Mouse (Mus musculus) embryonic facial prominence, embryonic 15.5 days (tissue): ENCODE measurements at regions not wholly inside any gene's neighbourhood (a gene's known extent, or its start where the extent isn't known, plus 50 kb on each side); places are given as distances from the start of the nearest gene placed in this dataset.
A peak's percentile ranks its signal among the peaks of the same experiment; 100 is the strongest.

Experiments used
- ATAC-seq: fragments of 200-750 bp; cut with Nextera tagmentation; 2 replicates; pipeline ENCODE4 v1.8.0; 2017; ENCODE audit warnings: low read depth, moderate TSS enrichment; ENCODE audit not compliant: insufficient number of reproducible peaks, low FRiP score, low TSS enrichment
- H3K27ac ChIP-seq: fragments of 300-500 bp; sonication (generic); replicated peaks from 2 replicates; pipeline ENCODE4 v1.5.1; 2015; ENCODE audit warnings: mild to moderate bottlenecking, inconsistent platforms
- H3K27me3 ChIP-seq: fragments of 300-500 bp; sonication (generic); 2 replicates; pipeline ENCODE4 v1.6.1; 2015; ENCODE audit warnings: inconsistent platforms
- H3K36me3 ChIP-seq: fragments of 300-500 bp; sonication (generic); 2 replicates; pipeline ENCODE4 v1.6.1; 2015; ENCODE audit warnings: mild to moderate bottlenecking, inconsistent platforms
- H3K4me1 ChIP-seq: fragments of 300-500 bp; sonication (generic); 2 replicates; pipeline ENCODE4 v1.6.1; 2015; ENCODE audit warnings: inconsistent platforms
- H3K4me2 ChIP-seq: fragments of 300-500 bp; sonication (generic); replicated peaks from 2 replicates; pipeline ENCODE4 v1.6.1; 2015; ENCODE audit warnings: mild to moderate bottlenecking, inconsistent platforms
- H3K4me3 ChIP-seq: fragments of 300-500 bp; sonication (generic); replicated peaks from 2 replicates; pipeline ENCODE4 v1.5.1; 2015; ENCODE audit warnings: mild to moderate bottlenecking, inconsistent platforms
- H3K9ac ChIP-seq: fragments of 300-500 bp; sonication (generic); 2 replicates; pipeline ENCODE4 v1.6.1; 2015; ENCODE audit warnings: inconsistent platforms
- H3K9me3 ChIP-seq: fragments of 300-500 bp; sonication (generic); replicated peaks from 2 replicates; pipeline ENCODE4 v1.6.1; 2016; ENCODE audit warnings: inconsistent platforms
- WGBS: fragments of 180-500 bp; shearing (Covaris S2); methylation state at CpG from one replicate; pipeline ENCODE4 v1.1.7; 2015; 5-methylcytosine and 5-hydroxymethylcytosine counted together

GRCm38 (mm10) chr9:96419151-96419550, 54.9 kb upstream of the Atp1b3 start:
- WGBS, result 88% methylated on average over 5 of the region's 5 CpGs
- H3K9ac ChIP-seq, result no peak overlapping the region
- no peaks in the 10 kb centered on the region for H3K27me3 ChIP-seq
- H3K4me3 ChIP-seq, result no peak overlapping the region
- 0 out of 2 replicates have a peak, but pooled peaks cover 6% of the 10 kb centered on the region for H3K4me1 ChIP-seq
- no peak overlapping the region for H3K27ac ChIP-seq
- H3K4me2 ChIP-seq, result no peak overlapping the region
- no peaks in the 10 kb centered on the region for H3K36me3 ChIP-seq
- no peak for ATAC-seq
- no peaks in the 10 kb centered on the region for H3K9me3 ChIP-seq

- peak; percentile 75 for ATAC-seq
- WGBS, result 33% methylated on average over 5 of the region's 5 CpGs
- H3K27me3 ChIP-seq, result no peaks in the 10 kb centered on the region
- H3K36me3 ChIP-seq, result no peaks in the 10 kb centered on the region
- H3K4me3 ChIP-seq, result no peak overlapping the region
- 0 out of 2 replicates have a peak, but pooled peaks cover 6% of the 10 kb centered on the region for H3K4me1 ChIP-seq
- H3K9me3 ChIP-seq, result no peaks in the 10 kb centered on the region
- H3K27ac ChIP-seq, result peak overlapping the region; percentile 70
- H3K9ac ChIP-seq, result no peak overlapping the region
- no peak overlapping the region for H3K4me2 ChIP-seq
These were observed 51.8 kb upstream of the Atp1b3 start for GRCm38 (mm10) chr9:96415873-96416570.
